Mouse (Mus musculus): ENCODE data around the gene Clec4b1.

DNA sequence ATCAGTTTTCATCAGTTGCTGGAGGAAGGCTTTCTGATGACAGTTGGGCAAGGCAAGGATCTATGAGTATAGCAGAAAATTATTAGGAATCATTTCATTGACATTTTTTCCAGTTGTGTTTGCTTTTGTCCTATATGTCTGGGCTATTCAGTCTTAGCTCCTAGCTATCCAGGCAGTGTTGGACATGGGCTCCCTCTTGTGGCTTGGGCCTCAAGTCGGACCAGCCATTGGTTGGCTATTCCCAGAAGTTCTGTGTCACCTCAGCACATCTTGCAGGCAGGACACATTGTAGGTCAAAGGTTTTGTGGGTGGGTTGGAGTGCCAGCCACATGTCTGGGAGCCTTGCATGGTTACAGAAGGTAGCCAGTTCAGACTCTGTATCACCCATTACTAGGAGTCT is 44.2 kb upstream of the Clec4b1 start:
- TF ChIP-seq CTCF (IDR thresholded peaks at IDR 0.05; ENCODE audit: low read depth, low read length): peak; percentile 54
- TF ChIP-seq POLR2A (IDR thresholded peaks at IDR 0.05; ENCODE audit: extremely low read depth, insufficient read depth, low read length): no peak
